Mouse (Mus musculus) urinary bladder, postnatal 14 days (tissue): ENCODE data around the gene Scfd2.

Experiments
- DNase-seq: peaks from one replicate; pipeline ENCODE4 v3.0.0; 2021; ENCODE audit warnings: low spot score

The Scfd2 gene

DNA sequence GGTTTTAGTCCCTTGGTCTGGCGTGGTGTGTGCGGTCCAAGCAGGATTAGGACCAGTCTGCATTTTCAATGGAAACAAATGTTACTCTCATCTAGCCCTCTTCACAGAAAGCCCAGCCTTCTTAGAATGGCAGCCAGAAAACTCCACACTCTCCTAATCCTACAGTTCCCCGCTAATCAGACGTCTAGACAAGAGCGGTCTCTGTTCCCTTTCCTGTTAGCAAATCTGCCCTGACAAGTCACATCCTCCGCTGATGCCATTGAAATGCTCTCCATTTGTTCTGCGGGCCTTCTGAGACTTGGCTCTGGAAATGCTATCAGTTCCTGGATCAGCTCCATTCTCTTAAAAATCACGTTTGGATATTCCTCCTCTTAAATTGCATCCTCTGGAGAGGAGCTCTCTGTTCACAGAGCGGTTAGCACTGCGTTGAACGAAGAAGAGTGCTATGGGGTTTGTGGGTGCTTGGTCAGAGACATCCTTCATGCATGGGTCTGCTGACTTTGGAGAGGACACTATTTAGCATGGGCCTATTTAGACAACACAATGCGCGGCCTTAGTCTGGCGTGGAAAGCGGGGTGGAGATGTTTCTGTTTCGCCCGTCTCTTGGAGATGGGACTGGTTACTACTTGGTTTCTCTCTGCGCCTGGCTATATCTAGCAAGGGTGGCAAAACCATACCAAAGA lies 358.3 kb downstream of the Scfd2 start:
- DNase-seq = no peak

DNA sequence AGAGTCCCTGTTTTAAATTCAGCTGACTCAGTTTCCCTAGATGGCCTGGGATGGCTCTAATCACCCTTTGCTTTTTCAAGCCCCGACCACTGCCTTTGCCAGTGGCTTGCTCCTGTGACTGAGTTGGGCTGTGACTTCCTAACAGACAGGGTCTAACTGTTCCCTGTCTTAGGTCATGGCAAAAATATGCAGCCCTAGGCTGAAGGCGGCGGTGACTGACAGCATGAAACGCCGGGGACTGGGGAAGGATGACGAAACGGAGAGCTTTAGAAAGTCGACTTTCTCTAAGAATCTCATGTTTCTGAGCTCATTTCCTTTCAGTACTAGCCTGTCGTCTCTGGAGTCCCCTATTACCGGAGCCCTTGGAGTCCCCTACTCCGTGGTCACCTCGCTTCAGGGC lies 359.4 kb downstream of the Scfd2 start:
- DNase-seq = peak; percentile 56

DNA sequence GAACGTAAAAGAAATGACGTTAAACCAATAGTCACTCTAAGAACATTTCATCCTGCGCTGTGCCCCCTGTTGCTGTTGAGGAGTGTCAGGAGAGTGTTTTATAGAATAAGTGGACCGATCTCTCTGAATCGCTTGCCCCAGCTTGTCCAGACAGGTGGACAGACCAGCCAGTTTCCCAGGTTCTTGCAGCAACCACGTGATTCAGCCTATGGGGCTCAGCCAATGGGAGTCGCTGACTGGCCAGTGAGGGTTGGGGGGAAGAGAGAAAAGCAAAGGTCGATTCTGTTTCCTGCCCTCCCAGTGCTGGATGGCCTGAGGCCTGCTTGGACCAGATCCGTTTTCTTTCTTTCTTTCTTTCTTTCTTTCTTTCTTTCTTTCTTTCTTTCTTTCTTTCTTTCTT lies 359.8 kb downstream of the Scfd2 start:
- peak; percentile 85 for DNase-seq

DNA sequence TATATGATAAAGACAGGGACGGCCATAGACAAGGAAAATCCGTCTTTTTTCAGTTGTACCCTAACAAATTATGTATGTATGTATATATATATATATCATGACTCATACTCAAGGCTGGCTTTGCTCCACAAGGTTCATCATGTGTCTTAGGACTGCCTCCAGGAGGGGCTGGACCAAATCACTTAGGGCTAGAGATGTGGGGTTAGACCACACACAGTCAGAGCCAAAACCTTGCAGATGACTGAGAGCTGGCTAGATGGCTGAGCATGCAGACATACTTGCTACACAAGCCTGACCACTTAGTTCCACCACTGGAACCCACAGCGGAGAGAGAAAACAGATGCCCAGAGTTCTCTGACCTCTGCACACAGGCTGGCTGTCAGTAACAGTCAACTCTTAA lies 363.5 kb downstream of the Scfd2 start:
- no peak for DNase-seq

DNA sequence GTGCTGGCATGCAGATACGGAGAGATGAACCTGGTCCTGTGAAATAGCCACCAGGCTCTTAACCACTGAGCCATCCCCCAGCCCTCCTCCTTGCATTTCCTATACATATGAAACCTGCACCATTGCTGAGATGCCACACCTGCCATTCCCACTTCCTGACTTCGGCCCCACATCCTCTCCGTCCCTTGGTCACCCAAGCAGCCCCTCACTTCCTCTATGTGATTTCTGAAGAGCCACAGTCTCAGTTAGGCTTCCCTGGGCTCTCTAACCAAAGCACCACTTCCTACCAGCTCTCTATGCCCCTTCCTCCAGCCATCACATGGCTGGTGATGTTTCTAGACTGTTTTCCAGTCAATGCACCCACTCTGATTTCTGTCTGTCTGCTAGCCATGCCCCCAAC lies 364.9 kb downstream of the Scfd2 start:
- DNase-seq = no peak

DNA sequence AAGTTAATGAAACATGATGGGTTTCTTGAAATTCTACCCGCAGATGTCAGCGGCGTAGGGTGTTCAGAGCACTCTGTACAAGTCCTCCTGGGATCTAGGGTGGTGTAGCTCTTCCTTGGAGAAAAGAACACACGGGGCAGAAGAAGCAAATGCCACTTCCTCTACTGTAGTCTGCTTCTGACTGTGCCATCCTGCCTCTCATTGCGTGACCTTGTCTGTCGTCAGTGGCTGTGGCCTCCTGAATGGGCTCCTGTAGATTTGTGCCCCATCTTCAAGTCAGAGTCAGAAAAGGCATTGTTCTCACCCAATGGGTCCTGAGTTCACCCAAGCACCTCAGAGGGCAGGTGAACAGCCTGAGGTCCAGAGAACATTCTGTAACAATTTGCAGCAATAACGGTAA lies 367.0 kb downstream of the Scfd2 start:
- DNase-seq = no peak

DNA sequence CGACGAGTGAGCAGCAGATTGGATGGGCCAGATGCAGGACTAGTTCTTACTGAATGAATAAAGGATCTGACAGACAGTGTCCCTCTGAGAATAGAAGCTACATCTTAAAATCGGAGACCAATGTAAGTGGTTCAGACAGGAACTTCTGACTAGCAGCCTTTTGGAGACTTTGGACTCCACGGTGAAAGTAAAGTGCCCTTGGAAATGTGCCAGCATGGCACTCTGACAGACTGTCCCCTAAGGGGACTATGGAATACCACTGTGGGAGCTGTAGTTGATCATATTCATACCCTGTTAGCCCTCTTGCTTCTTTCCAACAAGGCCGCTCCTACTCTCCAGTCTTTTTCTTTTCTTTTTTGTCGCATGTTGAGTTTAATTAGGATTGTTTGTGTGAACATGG lies 368.4 kb downstream of the Scfd2 start:
- no peak for DNase-seq

DNA sequence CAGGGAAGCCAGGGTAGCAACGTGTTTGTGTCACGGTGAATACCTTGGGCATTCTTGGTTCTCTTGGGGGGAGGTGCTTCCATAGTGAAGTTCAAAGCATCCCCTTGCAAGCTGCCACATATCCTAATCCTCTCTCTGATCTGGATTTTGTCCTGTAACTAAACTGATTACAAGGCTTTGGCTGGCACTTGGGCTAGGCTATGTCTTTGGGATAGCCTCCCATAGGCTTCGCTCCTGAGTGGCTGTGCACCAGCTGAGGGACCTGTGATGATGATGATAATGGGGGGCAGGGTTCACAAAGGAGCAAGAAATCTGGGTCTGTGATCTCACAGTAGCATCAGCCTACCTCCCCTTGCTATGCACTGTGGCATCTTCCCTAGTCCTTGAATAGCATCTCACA lies 369.5 kb downstream of the Scfd2 start:
- DNase-seq = no peak

DNA sequence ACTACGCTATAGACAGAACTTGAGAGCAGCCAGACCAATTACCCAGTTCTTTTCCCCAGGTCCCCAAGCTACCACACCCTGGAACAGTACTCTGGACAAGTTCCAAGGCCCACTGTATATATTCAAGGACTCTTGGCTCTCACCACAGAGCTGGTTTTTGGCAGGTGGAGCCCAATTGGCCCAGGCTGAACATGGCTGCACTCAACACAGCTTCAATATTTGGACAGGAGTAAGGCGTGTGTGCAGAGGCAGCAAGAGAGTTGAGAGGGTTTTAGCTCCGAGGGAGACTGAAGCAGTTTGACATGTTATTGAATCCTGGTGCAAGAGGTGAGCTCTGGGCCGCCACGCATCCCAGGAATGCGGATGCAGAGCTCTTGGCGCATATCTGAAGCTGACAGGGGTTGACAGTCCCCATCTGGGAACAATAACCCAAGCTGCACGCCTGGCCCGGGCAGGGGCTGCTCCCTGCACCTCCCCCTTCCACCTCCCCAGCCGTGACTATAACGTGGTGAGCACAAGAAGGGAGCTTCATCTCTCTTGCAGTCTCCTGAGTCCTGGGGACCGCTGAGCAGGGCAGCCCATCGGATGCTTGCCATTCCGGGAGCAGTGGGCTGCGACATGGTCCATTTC lies 370.1 kb downstream of the Scfd2 start:
- DNase-seq = peak; percentile 46

DNA sequence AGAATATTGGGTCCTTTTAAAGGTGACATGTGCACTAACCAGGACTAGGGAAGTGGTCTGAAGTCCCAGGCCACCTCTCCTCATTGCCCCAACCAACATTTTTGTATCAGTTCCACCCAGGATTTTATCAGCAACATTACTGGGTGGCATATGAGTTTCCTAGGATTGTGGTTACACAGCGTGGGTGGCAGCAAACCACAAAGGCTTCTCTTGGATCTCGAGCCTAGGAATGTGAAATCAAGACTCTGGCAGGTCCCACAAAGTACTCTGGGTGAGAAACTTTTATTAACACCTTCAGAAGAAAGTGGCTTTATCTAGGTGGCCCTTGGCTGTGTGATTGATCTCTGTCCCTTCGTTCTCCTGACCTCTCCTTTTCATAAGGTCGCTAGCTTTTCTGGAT lies 371.2 kb downstream of the Scfd2 start:
- DNase-seq = no peak

DNA sequence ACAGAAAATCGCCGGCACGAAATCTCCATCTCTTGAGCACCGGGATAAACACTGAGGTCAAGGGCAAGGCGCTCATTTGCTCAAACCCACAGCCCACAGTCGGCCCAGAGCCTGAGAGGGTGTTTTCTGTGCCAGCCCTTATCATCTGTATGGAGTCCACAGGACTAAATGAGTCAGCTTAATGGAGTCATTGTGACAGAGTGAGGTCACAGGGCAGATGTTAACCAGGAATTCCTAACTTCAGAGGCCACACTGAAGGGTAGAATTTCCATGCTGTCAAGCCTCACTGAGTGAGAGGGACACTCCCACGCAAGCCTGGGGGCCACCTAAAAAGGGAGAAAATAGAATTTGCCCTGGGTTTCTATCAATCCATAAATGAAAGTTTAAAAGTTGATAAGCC lies 371.7 kb downstream of the Scfd2 start:
- DNase-seq = no peak

DNA sequence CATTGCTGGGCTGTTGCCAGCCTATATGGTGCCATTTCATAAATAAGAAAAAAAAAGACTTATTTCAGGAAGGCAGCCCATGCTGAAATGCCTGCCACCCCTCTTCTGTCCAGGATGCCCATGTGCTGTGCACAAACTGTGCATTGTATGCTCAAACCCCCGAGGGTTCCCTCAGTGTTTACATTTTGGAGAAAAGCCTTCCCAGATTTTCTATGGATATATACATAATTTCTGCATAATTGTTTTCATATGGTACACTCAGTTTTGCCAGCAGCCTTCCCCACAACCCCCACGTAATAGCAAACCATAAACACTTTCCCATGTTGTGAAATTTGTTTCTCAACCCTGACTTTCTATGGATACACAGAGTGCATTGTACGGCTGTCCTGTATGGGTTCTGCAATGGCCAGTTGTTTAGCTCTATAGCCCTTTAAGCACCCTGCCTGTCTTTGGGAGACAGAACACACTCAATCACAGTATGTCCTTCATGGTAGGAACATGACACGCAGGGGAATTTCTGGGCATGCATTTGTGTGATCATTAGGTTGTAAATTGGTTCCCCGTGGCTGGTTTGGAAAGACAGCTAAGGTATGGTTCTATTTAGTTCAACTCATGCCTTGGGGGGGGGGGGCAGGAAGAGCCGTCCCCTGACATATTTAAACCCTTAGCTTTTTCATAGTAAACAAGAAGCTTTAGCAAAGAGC lies 372.5 kb downstream of the Scfd2 start:
- DNase-seq = no peak

DNA sequence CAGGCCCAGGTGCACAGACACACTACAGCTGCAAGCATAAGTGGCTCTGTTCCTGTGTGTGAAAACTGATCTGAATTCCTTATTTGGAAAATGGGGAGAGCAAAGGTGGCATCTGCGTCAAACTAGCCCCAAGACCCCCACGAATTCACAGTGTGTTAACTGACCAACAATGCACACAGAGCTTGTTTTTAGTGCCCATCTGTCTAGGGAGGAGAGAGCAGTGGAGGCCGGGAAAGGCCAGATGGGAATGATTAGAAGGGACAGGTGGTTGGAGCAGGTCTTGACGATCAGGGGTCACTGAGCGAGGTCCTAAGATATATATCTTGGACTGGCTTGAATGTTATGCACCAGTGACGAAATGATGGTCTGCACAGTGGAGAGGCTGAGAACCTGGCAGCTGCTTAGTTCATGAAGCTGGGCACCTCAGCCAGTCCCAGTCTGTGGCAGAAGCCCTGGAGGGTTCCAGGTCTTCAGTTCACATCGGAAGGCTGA lies 375.7 kb downstream of the Scfd2 start:
- no peak for DNase-seq
